Mouse (Mus musculus): ENCODE data around the gene Il2rg.

- TF ChIP-seq CTCF (IDR thresholded peaks at IDR 0.05; ENCODE audit: borderline replicate concordance, extremely low read depth, insufficient read depth, insufficient read length) (no peak), POLR2A (IDR thresholded peaks at IDR 0.05; ENCODE audit: borderline replicate concordance, extremely low read depth, insufficient read depth, insufficient read length, poor library complexity, severe bottlenecking) (no peak)
These were observed 14.8 kb upstream of the Il2rg start for GRCm38 (mm10) chrX:101282813-101283212.

All from brain, embryonic 14.5 days (tissue).